Mouse (Mus musculus): Measurements from ENCODE around the gene Hist1h4h.

Hist1h4h gene

DNA sequence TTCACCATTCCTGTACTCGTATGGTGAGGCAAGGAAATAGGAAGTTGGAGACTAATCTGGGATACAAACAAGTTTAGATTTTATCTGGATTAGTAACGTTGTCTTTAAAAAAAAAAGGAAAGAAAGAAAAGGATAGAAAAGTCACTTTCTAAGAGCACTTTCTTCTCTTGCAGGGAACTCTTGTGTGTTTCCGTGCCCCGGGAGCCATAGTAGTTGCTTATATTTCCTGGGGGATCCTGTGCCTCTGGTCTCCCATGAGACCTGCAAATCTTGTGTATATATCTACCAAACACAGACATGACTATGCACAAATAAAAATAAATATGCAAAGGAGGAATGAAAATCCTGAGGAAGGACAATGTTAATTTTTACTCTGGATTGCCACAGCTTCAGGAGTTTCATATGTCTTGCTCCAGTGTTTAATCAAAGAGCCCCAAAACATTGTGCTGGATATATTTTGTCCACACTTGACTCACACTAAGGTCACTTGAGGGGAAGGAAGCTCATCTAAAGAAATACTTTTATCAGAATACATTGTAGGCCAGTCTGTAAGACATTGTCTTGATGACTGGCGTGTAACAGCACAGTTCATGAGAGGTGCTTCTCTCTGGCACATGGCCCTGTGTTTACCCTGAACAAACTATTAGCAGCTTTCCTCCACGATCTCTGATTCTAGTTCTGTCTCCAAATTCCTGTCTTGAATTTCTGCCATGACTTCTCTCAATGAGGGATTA is 46.2 kb downstream of the Hist1h4h start:
- no peak for DNase-seq (ENCODE audit: low read depth, low spot score)

DNA sequence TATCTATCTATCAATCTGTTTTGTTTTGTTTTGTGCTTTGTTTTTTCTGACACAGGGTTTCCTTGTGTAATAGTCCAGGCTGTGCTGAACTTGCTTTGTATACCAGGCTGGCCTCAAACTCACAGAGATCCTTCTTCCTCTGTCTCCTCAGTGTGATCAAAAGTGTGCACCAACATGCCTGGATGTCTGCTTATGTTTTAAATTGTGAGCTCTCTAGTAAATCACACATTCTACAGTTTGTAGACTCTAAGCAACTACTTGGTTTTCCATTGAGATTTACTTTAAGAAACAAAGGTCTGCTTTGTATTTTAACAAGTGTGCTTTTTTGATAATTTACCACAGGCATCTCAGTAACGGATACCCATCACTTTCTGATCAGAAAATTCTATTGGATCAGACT is 47.0 kb downstream of the Hist1h4h start:
- no peak for DNase-seq (ENCODE audit: low read depth, low spot score)

Data from retina, adult 2 months (tissue).